Mouse (Mus musculus) stomach, postnatal 0 days (tissue): ENCODE measurements around the gene Dnah3.

Experiments used
- CTCF ChIP-seq: IDR thresholded peaks from 2 replicates; pipeline ENCODE4 v1.5.1; 2016; ENCODE audit warnings: antibody characterized with exemption, low read depth, mild to moderate bottlenecking, moderate library complexity
- EP300 ChIP-seq: optimal IDR thresholded peaks from 2 replicates; pipeline ENCODE3; 2016; ENCODE audit warnings: antibody characterized with exemption

- TF ChIP-seq CTCF (no peak), EP300 (no peak)
These were observed 114.9 kb downstream of the Dnah3 start for GRCm38 (mm10) chr7:119980170-119980569.
